Mouse (Mus musculus) myocyte (in vitro differentiated cells): ENCODE data around the gene Hspa2. TPM values are rescaled to one million over a fixed set of nuclear protein-coding genes. Genes with fewer than 3 reads are reported as not detected.

Experiments used
- H3K27me3 ChIP-seq: one replicate; pipeline ENCODE4 v1.6.1; 2011; ENCODE audit not compliant: control insufficient read depth, insufficient read depth, insufficient read length
- H3K36me3 ChIP-seq: one replicate; pipeline ENCODE4 v1.6.1; 2011; ENCODE audit not compliant: control insufficient read depth, insufficient read depth
- H3K4me2 ChIP-seq: one replicate; pipeline ENCODE4 v1.6.1; 2011; ENCODE audit warnings: low read depth, control low read depth
- H3K4me3 ChIP-seq: one replicate; pipeline ENCODE4 v1.5.1; 2011; ENCODE audit warnings: mild to moderate bottlenecking, control low read depth, moderate library complexity
- H3K79me2 ChIP-seq: one replicate; pipeline ENCODE4 v1.6.1; 2011; ENCODE audit not compliant: control insufficient read depth, insufficient read depth
- H3ac ChIP-seq: one replicate; pipeline ENCODE4 v1.6.1; 2011; ENCODE audit not compliant: control insufficient read depth, insufficient read length
- CEBPB ChIP-seq: IDR thresholded peaks from 2 replicates; pipeline ENCODE4 v1.6.1; 2011; ENCODE audit warnings: mild to moderate bottlenecking, moderate library complexity; ENCODE audit not compliant: poor library complexity, insufficient read depth, severe bottlenecking
- E2F4 ChIP-seq: IDR thresholded peaks from one replicate; pipeline ENCODE4 v1.6.1; 2011; ENCODE audit warnings: mild to moderate bottlenecking, control low read depth, moderate library complexity; ENCODE audit not compliant: insufficient read depth
- MAX ChIP-seq: IDR thresholded peaks from one replicate; pipeline ENCODE4 v1.6.1; 2011; ENCODE audit warnings: low read depth, mild to moderate bottlenecking, control low read depth
- MYOD1 ChIP-seq, 3 experiments: IDR thresholded peaks; one replicate each; pipeline ENCODE4 v1.6.1; 2011; ENCODE audit warnings: control low read depth in 2 of 3, low read depth in 2 of 3, mild to moderate bottlenecking in 2 of 3, moderate library complexity in 1 of 3; ENCODE audit not compliant: insufficient read length in 2 of 3, control insufficient read depth in 1 of 3
- MYOG ChIP-seq, 3 experiments: IDR thresholded peaks; one replicate each; pipeline ENCODE4 v1.6.1; 2011; ENCODE audit warnings: control low read depth in 2 of 3, low read depth in 2 of 3, mild to moderate bottlenecking in 2 of 3; ENCODE audit not compliant: insufficient read length in 2 of 3, control insufficient read depth in 1 of 3, insufficient read depth in 1 of 3
- POLR2A ChIP-seq: IDR thresholded peaks from one replicate; pipeline ENCODE4 v1.6.1; 2011; ENCODE audit warnings: low read depth, mild to moderate bottlenecking, control low read depth, moderate library complexity; ENCODE audit not compliant: insufficient read length
- POLR2AphosphoS2 ChIP-seq: IDR thresholded peaks from one replicate; pipeline ENCODE4 v1.6.1; 2011; ENCODE audit warnings: low read depth, control low read depth; ENCODE audit not compliant: insufficient read length
- REST ChIP-seq: IDR thresholded peaks from one replicate; pipeline ENCODE4 v1.6.1; 2011; ENCODE audit warnings: mild to moderate bottlenecking, control low read depth, moderate library complexity; ENCODE audit not compliant: insufficient read depth, insufficient read length
- SRF ChIP-seq: IDR thresholded peaks from one replicate; pipeline ENCODE4 v1.6.1; 2011; ENCODE audit warnings: low read depth; ENCODE audit not compliant: control insufficient read depth, insufficient read length
- TCF12 ChIP-seq: IDR thresholded peaks from one replicate; pipeline ENCODE4 v1.6.1; 2011; ENCODE audit warnings: mild to moderate bottlenecking, control low read depth; ENCODE audit not compliant: poor library complexity, insufficient read depth, severe bottlenecking
- TCF3 ChIP-seq: IDR thresholded peaks from one replicate; pipeline ENCODE4 v1.6.1; 2011; ENCODE audit warnings: low read depth, control low read depth; ENCODE audit not compliant: insufficient read length
- USF1 ChIP-seq: IDR thresholded peaks from one replicate; pipeline ENCODE4 v1.6.1; 2011; ENCODE audit warnings: low read depth, mild to moderate bottlenecking, control low read depth, moderate library complexity
- polyA plus RNA-seq: library from polyadenylated mRNA; unstranded; fragments of >200 nt; fragmentation: generic; extraction: Trizol; gene quantifications from one replicate; pipeline ENCODE4 v1.2.1, GENCODE M21; 2012; ENCODE audit warnings: missing spikeins

The Hspa2 gene
- polyA plus RNA-seq, 1 experiment: 13.4 TPM

DNA sequence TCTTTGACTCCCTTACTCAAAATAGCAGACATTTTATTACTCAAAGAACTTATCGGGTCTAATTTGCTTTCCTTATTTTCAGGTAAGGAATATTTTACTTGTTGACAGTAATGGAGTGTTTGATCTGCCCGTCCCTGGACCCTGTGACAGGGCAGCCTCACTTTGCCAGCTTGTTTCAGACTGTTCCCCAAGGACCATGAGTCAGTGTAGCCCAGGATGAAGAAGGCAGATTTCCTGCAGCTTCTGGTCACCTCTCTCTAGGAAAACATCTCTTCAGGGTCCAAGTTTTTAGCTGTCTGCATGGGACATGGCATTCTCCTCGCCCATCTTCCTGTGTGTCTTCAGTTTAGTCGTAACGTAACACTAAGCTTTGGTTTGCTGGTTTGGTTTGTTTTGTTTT is 6.7 kb upstream of the Hspa2 start:
- H3K27me3 ChIP-seq: no peaks in the 10 kb centered on the region
- no peaks in the 10 kb centered on the region for H3K79me2 ChIP-seq
- H3K36me3 ChIP-seq: no peaks in the 10 kb centered on the region
- no peak overlapping the region for H3K4me2 ChIP-seq
- TF ChIP-seq POLR2AphosphoS2 (no peak), CEBPB (no peak), MAX (no peak), POLR2A (no peak), MYOD1 (IDR thresholded peaks at IDR 0.05; ENCODE audit: control insufficient read depth in 1 of 3, insufficient read length in 2 of 3, low read depth in 2 of 3) (no peak), MYOG (IDR thresholded peaks at IDR 0.05; ENCODE audit: control insufficient read depth in 1 of 3, insufficient read depth in 1 of 3, insufficient read length in 2 of 3, low read depth in 2 of 3) (no peak), TCF12 (no peak), E2F4 (no peak), REST (no peak), USF1 (no peak), TCF3 (no peak), SRF (no peak)
- no peak overlapping the region for H3K4me3 ChIP-seq
- no peak overlapping the region for H3ac ChIP-seq

DNA sequence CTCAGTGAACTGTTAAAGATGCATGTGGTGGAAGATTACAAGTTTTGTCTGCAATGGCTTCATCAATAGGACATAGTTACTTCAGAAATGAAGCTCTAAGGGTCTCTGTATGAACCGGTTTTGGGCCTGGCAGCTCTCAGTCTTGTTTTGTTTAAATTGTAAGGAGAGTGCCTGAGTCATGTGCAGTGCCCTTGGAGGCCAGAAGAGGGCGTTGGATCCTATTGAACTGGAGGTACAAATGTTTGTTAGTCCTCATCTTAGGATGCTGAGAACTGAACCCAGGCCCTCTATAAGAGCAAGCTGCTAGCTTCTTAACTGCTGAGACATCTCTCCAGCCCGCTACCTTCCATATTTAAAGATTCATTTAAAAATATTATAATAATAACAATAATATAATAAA is 2.3 kb upstream of the Hspa2 start:
- Histone ChIP-seq H3K36me3 (no peaks in the 10 kb centered on the region), H3K4me3 (no peak overlapping the region), H3K27me3 (no peaks in the 10 kb centered on the region), H3K4me2 (no peak overlapping the region), H3ac (no peak overlapping the region), H3K79me2 (no peaks in the 10 kb centered on the region)
- TF ChIP-seq SRF (no peak), MYOG (IDR thresholded peaks at IDR 0.05; ENCODE audit: control insufficient read depth in 1 of 3, insufficient read depth in 1 of 3, insufficient read length in 2 of 3, low read depth in 2 of 3) (no peak), USF1 (no peak), REST (no peak), MAX (no peak), TCF3 (no peak), E2F4 (no peak), POLR2AphosphoS2 (no peak), CEBPB (no peak), TCF12 (no peak), POLR2A (no peak), MYOD1 (IDR thresholded peaks at IDR 0.05; ENCODE audit: control insufficient read depth in 1 of 3, insufficient read length in 2 of 3, low read depth in 2 of 3) (no peak)

DNA sequence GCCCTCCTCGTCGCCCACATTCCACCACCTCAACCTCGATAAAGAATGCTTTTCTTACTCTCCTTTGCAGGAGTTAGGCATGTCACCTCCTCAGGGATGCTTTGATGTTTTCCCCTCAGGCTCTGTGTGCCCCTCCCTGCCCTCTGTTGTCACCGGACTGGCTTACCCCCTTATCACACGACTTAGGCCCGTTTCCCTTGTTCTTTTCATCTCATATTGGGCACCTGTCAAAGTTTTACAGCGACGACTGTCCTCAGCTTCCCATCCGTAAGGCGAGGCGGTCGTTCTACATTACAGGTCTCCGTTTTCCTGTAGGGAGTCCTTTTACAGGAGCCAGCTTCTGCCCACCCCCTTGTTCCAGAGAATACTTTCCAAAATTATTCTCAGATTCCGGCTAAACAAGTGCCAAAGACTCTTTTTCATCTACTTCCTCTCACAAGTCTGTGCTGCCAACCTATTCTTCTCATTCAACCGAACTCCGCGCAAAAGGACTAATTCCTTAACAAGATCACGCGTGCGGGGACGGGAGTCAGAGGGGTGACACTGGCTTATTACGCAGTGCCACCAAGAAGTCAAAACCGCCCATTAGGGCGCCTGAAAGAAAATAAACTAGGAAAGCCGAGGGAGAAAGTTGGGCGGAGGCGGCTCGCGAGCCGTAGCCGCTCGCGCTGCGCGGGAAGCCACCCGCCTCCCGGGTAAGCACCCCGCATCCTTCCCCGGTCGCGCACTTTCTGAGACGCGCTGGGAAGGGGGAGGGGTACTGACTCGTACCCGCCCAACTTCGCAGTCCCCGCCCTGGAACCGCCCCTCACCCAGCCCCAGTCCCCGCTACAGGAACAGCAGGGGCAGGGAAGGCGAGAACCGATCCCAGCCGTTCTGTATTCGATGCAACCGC is 738 bp upstream of the Hspa2 start:
- H3K79me2 ChIP-seq: no peaks in the 10 kb centered on the region
- peak overlapping the region; percentile 99 for H3K4me2 ChIP-seq
- H3K36me3 ChIP-seq: no peaks in the 10 kb centered on the region
- TF ChIP-seq POLR2AphosphoS2 (peak; percentile 63), TCF12 (no peak), POLR2A (peak; percentile 64)
- H3K4me3 ChIP-seq: peak overlapping the region; percentile 64
- no peaks in the 10 kb centered on the region for H3K27me3 ChIP-seq
- H3ac ChIP-seq: peak overlapping the region; percentile 69

DNA sequence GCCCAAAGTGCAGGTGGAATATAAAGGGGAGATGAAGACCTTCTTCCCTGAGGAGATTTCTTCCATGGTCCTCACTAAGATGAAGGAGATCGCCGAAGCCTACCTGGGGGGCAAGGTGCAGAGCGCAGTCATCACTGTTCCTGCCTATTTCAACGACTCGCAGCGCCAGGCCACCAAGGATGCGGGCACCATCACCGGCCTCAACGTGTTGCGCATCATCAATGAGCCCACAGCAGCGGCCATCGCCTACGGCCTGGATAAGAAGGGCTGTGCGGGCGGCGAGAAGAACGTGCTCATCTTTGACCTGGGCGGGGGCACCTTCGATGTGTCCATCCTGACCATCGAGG is 833 bp downstream of the Hspa2 start:
- Histone ChIP-seq H3ac (no peak overlapping the region), H3K79me2 (no peaks in the 10 kb centered on the region), H3K4me3 (peak overlapping the region; percentile 64), H3K4me2 (peak overlapping the region; percentile 89), H3K36me3 (no peaks in the 10 kb centered on the region), H3K27me3 (no peaks in the 10 kb centered on the region)
- TF ChIP-seq MYOD1 (IDR thresholded peaks at IDR 0.05; ENCODE audit: control insufficient read depth in 1 of 3, insufficient read length in 2 of 3, low read depth in 2 of 3): no peak
- no peak for TF ChIP-seq REST

DNA sequence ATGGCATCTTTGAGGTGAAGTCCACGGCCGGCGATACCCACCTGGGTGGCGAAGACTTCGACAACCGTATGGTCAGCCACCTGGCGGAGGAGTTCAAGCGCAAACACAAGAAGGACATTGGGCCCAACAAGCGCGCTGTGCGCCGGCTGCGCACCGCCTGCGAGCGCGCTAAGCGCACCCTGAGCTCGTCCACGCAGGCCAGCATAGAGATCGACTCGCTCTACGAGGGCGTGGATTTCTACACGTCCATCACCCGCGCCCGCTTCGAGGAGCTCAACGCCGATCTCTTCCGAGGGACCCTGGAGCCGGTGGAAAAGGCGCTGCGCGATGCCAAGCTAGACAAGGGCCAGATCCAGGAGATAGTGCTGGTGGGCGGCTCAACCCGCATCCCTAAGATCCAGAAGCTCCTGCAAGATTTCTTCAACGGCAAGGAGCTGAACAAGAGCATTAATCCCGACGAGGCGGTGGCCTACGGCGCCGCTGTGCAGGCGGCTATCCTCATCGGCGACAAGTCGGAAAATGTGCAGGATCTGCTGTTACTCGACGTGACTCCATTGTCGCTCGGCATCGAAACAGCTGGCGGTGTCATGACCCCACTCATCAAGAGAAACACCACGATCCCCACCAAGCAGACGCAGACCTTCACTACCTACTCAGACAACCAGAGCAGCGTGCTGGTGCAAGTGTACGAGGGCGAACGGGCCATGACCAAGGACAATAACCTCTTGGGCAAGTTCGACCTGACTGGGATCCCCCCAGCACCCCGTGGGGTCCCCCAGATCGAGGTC is 1.4 kb downstream of the Hspa2 start:
- peak overlapping the region; percentile 64 for H3K4me3 ChIP-seq
- H3K79me2 ChIP-seq: no peaks in the 10 kb centered on the region
- H3ac ChIP-seq: no peak overlapping the region
- no peak overlapping the region for H3K4me2 ChIP-seq
- TF ChIP-seq MYOD1 (IDR thresholded peaks at IDR 0.05; ENCODE audit: control insufficient read depth in 1 of 3, insufficient read length in 2 of 3, low read depth in 2 of 3) (no peak), E2F4 (no peak), TCF3 (no peak), POLR2A (no peak), REST (no peak), CEBPB (no peak), SRF (no peak), POLR2AphosphoS2 (no peak), USF1 (no peak), MAX (no peak), TCF12 (no peak), MYOG (IDR thresholded peaks at IDR 0.05; ENCODE audit: control insufficient read depth in 1 of 3, insufficient read depth in 1 of 3, insufficient read length in 2 of 3, low read depth in 2 of 3) (no peak)
- no peaks in the 10 kb centered on the region for H3K36me3 ChIP-seq
- H3K27me3 ChIP-seq: no peaks in the 10 kb centered on the region
